Mouse (Mus musculus): ENCODE data around the gene Aagab. TPM values are rescaled to one million over a fixed set of nuclear protein-coding genes. Genes with fewer than 3 reads are reported as not detected.

The Aagab gene
- total RNA-seq (2021), result 10 to 100 TPM; 22.0 to 24.3 TPM
- long read RNA-seq, experiment 1, full-length matches to known transcripts, result 26 of 65 reads
- long read RNA-seq, experiment 1, partial matches to known transcripts, result 12 of 65 reads
- long read RNA-seq, experiment 1, other reads (novel, unspliced or antisense), result 27 of 65 reads
- long read RNA-seq, experiment 2, full-length matches to known transcripts, result 24 of 40 reads
- long read RNA-seq, experiment 2, partial matches to known transcripts, result 2 of 40 reads
- long read RNA-seq, experiment 2, other reads (novel, unspliced or antisense), result 14 of 40 reads

GRCm38 (mm10) chr9:63602043-63602939 lies at the start of gene Aagab, which contains the start of gene Iqch:
Aagab (plus strand) TSS chr9:63602660.
Iqch (minus strand) TSS chr9:63602493.
- DNase-seq, result peak; percentile 98

DNA sequence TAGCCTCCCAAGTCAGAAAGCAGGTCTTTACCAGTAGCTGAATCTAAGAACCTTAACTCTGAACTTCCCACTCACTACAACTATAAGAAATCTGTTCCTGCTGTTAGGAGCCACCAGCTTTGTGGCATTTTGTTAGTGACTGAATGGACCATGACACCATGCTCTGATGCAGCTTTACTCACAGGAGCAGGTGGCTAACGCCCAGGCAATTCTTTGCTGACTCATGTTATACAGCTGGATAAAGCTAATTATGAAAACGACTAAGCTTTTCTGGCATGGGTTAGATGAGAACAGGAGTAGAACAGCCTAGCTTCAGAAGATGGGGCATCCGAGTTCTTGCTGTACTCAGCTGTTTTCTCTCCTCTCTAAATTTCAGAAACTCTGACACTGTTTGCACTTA lies 48.8 kb upstream of the Aagab start:
- no peak for DNase-seq

- peak; percentile 67 for DNase-seq
Observed at GRCm38 (mm10) chr9:63555460-63555990, 46.9 kb upstream of the Aagab start.

DNA sequence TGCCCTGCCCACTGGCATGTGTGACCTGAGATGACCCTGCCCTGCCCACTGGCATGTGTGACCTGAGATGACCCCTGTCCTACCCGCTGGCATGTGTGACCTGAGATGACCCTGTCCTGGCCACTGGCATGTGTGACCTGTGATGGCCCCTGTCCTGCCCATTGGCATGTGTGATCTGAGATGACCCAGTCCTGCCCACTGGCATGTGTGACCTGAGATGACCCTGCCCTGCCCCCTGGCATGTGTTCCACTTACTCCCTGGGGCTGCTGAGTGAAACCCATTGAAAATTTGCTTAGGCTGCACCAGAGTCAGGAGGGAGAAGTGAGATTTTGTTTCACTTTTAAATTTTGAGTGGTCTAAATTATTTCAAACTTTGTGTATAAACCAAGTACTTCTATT lies 46.1 kb upstream of the Aagab start:
- DNase-seq, result peak; percentile 62

DNA sequence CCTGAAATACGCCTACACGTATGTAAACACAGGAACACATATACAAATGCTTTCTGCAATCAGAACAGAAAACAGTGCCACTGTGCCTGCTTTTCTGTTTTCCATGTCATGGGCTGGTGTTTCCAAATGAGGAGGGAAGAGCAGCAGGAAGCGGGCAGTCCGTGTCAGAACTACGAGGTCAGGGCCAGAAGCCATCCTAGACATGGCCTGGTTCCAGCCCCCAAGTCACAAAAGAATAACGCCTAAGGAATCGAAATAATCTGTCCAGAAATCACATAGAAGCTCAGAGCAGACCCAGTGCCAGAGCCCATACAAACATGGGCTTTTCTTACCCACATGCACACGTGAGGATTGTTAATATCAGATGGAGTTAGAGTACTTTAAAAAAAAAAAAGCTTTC lies 45.5 kb upstream of the Aagab start:
- peak; percentile 50 for DNase-seq

GRCm38 (mm10) chr9:63561931-63562330 lies 40.5 kb upstream of the Aagab start:
- no peak for DNase-seq

GRCm38 (mm10) chr9:63563436-63563835 lies 39.0 kb upstream of the Aagab start:
- no peak for DNase-seq

- no peak for DNase-seq
Observed at GRCm38 (mm10) chr9:63568314-63568713, 34.1 kb upstream of the Aagab start.

GRCm38 (mm10) chr9:63568808-63569207 lies 33.7 kb upstream of the Aagab start:
- DNase-seq, result peak; percentile 21

- no peak for DNase-seq
Observed at GRCm38 (mm10) chr9:63571895-63572294, 30.6 kb upstream of the Aagab start.

GRCm38 (mm10) chr9:63572874-63573273 lies 29.6 kb upstream of the Aagab start:
- DNase-seq, result no peak

- no peak for DNase-seq
Observed at GRCm38 (mm10) chr9:63577469-63577868, 25.0 kb upstream of the Aagab start.

DNA sequence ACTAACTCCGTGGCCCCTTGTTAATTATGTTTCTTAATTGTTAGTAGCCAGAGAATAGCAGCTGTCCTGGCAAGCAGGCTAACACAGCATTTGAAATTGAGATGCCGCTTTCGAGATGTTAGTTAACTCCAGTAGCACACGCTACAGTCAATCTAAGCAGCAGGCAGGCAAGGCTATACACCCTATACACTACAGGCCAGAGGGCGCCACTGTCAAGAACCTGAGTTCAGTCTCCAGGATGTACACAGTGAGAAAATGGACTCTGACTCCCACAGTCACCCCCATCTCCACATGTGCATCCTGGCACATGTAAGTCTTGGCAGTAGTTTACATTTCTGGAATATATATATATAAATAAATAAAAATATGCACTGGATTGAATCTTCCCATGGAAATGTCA lies 22.8 kb upstream of the Aagab start:
- no peak for DNase-seq

DNA sequence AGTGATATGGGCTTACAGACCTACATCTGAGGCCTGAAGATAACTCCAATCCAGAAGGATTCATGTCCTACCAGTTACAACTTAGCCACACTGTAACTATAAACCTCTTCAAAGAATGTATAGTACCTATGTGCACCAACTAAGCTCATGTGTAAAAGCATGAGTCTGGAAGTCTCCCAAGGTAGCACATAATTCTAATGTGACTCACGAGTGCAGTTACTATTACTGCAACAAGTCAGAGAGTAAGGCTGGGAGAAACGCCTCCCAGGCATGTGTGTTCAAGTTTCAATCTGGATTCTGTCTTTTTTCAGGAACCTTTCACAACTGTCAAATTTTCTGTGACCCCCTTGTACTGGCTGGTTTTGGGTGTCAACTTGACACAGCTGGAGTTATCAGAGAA lies 22.4 kb upstream of the Aagab start:
- DNase-seq, result no peak

GRCm38 (mm10) chr9:63581778-63582177 lies 20.7 kb upstream of the Aagab start:
- no peak for DNase-seq

DNA sequence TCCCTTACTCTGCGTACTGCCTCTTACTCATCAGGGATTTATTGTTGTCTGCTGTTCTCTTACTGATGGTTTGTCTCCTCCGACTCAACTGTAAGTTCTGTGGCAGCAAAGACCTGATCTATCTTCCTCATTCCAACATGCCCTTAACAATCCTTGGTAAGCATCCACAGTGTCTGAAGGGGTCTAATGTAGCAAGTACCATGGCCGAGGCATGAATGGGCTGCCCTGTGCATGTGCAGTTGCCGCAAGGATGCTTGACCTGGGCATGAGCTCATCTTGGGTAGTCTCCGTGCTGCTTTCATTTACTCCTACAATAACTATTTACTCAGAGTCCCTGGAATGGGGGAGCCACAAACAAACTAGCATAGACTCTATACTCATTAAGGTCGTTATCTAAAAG lies 17.2 kb upstream of the Aagab start:
- DNase-seq, result no peak

DNA sequence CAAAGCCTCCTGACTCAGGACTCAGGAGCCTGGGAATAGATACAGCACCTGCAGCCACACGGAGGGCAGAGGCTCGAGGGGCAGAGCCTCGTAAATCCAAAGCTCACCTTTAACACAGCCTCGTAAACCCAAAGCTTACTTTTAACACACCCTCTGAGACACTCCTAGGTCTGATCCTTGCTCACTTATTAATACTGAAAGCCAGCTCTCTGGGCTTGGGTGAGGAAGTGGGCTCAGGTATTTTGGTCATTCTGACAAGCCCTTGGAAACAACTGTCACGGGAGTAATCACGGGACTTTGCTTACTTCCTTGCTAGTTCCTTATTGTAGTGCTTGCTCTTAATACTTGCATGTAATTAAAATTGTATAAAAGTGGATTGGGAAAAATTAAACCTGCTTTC lies 13.3 kb upstream of the Aagab start:
- no peak for DNase-seq

- no peak for DNase-seq
Observed at GRCm38 (mm10) chr9:63590592-63590991, 11.9 kb upstream of the Aagab start.

DNA sequence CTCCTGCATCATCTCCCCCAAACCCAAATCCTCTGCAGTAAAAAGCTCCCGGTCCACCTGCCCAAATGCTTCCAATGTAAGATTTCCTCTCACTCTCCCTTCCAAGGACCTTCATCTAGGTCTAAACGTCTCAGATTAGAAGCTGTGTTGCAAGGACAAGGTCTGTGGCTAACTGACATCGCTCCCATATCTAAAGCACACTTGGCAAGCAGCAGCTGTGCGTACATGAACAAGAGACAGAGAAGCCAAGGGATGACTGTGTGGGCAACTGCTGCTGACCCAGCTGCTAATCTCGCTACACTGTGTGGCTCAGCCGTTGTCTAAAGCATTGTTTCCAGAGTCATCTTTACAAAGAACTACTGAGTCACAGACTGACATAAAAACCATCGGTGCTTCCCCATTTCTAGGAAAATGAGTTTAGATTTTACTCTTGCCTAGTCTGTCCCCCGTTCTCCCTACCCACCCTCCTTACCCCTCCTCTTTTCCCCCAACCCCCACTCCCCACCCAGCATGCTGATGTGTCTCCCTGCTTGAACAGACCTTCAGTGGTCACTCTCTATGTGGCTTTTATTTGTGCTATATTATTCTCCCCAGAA lies 10.7 kb upstream of the Aagab start:
- DNase-seq, result no peak

DNA sequence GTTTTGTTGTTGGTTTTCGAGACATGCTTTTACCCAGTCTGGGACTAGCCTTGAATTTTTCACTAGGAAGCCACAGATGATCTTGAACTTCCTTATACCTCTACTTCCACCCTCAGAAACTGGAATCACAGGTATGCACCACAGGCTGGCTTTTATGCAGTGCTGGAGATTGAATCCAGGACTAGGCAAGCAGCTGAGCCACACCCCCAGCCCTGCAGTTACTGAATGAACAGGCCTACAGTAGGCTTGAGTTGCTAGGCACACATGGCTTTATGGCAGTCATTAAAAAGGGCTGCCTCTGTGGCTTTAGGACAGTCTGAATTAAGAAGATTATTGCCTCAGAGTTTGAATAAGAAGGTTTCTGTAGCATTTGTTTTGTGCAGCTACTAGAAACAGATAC lies 7.4 kb upstream of the Aagab start:
- DNase-seq, result no peak

- DNase-seq, result no peak
Observed at GRCm38 (mm10) chr9:63595652-63596051, 6.8 kb upstream of the Aagab start.

DNA sequence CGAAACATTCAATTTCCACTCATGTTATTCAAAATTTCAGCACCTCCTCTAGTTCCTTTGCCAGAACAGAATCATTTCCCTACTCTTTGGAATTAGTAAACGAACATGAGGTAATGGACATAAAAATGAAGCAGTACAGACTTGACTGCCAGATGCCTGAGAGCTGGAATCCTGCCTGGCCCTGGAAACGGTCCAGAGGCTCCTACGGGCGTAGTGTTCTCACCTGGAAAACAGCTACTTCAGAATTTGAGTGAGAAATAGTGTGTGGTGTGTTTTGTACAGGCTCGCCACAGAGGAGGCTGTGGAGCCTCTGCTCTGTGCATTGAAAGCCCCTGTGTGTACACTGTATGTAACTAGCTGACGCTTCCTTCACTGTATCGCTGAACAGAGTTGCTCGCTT lies 5.8 kb upstream of the Aagab start:
- peak; percentile 47 for DNase-seq

DNA sequence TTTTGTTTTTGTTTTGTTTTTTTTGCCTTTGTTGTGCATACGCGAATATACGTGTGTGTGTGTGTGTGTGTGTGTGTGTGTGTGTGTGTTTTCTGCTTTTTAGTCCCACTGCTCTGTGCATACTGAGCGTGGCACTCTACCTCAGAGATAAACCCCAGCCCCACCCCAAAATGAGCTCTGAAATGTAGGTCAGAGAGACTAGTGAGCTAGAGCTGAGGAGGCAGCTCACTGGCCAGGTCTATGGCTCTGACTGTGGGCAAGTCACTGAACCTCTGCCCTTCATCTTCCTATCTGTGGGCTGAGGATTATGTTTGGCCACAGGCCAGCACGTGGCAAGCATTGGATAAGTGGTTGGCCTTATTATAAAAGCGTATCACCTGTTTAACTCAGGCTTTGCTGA lies 1.4 kb downstream of the Aagab start:
- peak; percentile 16 for DNase-seq
